Mouse (Mus musculus) cerebellum, adult 9-11 months (tissue): ENCODE measurements around the gene Cadps2.
A peak's percentile ranks its signal among the peaks of the same experiment; 100 is the strongest.

Source experiments
- DNase-seq: peaks from one replicate; pipeline ENCODE4 v3.0.0; 2022

Gene Cadps2

DNA sequence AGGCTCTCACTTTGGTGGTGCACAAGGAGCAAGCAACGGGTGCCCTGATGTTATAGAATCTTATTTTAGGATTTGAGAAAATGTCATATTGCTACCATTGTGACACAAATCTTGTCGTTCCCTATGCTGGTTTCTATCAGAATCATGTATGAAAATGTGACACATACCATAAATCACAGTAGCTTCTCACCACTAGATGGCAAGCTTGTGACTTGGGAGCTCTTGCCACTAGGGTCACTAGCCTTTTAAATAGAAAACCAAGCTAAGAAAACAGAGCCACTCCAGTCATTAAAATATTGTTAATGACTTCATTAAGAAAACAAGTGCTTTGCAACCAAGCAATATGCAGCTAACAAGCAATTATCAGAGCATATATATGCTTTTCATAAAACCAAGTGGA lies 81.0 kb downstream of the Cadps2 start:
- DNase-seq: no peak

DNA sequence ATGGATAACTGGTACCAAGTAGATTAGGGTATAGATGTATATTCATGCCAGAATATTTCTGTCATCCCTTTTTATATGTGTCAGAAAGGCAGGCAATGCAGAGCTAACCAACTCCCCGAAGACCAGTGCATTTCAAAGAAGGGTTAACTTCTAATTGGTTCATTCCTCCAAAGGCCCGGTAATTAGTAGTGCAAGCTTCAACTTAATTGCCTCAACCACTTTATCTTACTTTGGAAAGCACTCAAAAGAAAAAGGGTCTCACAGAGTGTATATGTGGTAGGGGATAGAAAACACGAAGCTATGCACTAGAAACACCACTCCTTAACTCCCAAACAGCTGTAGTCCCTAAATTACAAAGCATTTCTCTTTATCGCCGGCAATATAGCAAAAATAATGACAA lies 90.4 kb downstream of the Cadps2 start:
- DNase-seq: no peak

DNA sequence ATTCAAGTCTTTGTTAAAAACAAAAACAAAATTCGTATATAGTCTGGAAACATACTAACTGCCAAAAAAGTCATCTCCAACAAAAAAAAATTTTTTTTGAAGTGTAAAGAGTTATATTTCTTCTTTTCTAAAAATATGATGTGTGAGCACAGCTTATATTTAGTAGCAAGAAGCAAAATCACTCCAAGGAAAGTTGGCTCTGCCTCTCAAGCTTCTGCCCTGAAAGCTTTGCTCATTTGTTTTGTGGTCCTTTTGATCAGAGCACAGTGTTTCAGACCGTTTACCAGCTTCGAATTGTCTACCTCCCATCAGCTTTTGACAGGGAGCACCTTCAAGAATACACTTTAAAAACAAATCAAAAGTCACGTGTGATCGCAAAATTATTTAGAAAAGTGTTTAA lies 99.2 kb downstream of the Cadps2 start:
- DNase-seq: no peak

DNA sequence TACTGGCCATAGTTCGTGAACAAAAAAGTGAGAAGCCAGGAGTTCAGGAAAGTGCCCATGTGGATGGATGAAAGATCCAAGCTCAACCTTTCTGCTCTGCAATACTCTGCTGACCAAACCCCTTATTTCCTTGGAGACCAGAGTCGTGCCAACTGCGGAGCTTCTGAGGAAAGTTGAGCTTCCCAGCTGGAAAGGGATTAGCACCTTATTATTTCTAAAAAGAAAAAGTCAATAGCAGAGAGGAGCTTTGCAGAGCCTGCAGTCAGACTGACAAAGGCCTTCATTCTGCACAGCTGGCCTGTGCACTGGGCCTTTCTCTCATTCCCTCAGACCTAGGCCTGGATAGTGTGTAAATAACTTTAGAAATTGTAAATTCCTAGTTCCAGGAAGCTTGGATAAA lies 106.5 kb downstream of the Cadps2 start:
- no peak for DNase-seq

DNA sequence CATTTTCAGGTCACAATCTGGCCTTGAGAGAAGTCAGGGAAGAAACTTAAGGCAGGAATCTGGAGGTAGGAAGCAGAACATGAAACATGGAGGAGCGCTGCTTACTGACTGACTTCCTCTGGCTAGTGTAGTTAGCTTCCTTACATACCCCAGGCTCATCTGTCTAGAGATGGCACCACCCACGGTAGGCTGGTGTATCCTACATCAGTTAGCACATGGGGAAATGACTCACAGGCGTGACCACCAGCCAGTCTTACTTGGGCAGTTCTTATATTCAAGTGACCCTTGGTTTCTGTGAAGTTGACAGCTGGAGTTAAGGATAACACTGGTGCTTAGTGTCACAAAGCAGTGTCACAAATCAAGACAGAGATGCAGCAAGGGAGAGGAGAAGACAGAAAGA lies 110.6 kb downstream of the Cadps2 start:
- no peak for DNase-seq

DNA sequence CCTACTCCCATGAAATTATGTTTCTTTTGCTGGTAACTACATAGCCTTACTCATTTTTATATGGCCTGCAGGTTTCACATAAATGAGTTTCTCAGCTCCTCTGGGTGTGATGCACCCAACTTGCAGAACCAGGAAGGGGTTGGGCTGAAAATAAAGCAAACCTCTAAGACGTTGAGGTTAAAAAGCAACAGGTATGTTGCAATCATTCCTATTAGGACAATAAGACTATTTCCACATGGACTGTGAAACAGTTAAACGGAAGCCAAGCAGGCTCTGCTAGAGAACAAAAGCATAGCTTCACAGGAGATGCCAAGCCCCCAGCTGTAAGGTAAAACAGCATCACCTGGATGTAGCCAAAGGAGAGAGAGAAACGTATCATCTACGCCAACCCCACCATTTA lies 115.5 kb downstream of the Cadps2 start:
- DNase-seq: no peak

DNA sequence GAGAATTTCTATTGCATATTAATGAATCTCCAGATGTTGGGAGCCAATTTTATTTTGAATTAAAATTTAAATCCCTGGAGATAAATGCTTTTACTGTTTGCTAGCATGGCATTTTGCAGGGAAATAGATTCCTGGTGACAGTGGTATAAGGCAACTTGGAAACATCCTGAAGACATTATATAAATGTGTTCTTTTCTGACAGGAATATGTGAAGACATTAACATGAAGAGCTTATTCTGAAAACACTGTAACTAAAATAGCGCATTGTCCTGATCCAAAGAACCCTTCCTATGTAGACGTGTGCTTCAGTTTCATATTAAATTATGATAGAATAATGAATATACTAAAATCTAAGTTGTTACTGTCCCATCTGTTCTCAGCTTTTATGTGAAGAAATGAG lies 118.8 kb downstream of the Cadps2 start:
- DNase-seq: no peak

DNA sequence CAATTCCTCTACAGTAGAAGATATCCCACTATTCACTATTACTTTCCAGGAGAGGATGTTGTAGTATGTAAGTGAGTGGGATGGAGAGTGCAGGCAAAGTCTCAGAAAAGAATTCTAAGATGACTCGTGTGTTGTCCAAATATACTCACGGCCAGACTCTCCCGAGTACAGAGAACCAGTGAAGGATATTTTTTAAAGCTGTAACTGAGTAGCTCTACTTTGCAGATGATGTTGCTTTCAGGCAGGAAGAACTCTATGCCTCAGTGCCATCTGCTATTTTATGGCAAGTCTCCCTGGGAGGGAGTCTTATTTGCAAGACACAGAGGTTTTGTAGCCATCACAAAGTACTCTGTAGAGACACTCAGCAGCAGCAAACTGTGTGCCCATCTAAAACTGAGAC lies 131.7 kb downstream of the Cadps2 start:
- peak; percentile 44 for DNase-seq

DNA sequence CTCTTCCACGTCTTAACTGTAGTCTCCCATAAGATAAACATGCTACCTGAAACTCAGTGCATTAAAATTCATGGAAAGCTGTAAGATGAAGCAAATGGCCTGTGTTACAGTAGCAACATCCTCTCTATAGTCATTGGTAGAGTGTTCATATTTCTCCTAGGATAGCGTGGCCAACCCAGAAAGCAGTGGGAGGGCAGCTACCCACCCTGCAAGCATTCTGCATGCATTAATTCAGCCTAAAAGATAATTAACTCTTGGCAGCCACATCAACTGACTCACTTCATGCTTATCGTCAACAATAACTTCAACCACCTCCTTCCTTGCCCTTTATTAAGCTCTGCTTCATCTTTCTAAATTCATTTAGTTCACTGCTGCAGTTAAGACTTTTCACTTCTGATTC lies 138.3 kb downstream of the Cadps2 start:
- no peak for DNase-seq

DNA sequence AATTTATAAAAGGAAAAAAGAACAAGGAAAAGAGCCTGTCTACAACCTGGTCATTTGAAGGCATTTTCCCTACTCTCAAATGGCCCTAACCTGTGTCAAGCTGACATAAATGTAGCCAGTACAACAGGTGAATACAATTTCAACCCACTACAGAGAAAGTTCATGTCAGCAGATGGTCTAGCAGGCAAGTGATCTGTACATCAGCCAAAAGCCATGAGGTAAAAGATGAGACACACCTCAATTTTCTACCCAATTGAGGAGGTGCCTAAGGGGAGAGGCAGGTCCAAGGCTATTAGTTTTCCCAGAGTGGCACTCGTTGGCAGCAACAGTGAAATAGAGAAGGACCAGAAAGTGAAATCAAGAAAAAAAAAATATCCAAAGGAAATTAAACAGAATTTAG lies 161.0 kb downstream of the Cadps2 start:
- DNase-seq: peak; percentile 25

DNA sequence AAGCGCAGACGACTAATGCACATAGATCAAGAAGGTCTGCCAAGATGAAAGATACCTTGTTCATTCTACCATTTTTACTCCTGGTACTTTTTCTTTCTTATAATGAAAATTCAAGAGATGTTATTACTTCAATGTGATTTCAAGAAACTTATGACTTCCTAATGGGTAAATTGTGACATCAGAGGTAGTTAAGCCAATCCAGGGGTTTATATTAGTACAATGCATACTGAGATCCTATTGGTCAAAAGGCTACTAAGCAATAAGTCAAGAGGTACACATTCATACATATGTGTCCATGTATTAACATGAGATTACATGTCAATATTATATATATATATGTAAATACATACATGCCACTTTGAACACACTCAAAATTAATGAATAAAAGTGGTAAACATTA lies 184.2 kb downstream of the Cadps2 start, which contains the start of gene Rnf148:
Gene Rnf148, minus strand, starts transcription at position 101 of the 400 bp plus-strand sequence.
- no peak for DNase-seq

DNA sequence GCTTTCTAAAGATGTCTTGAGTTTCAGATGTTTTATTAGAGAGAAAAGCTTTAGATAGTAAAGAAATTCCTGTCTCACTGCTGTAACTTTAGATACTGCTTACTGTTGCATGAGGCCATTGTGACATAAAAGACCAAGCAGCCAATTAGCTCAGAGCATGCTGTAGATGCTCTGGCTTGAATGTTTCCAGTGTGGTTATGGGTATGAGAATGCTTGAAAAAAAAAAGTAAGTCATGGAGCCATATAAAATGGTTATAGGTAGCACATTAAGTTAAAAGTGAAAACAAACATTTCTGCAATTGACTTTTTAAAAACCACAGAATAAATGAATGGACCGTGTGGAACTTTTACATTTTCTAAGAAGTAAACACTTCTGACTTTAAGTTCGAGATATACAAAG lies 189.0 kb downstream of the Cadps2 start, which contains the start of gene Rnf133:
Gene Rnf133, minus strand, starts transcription at position 101 of the 400 bp plus-strand sequence.
- no peak for DNase-seq

DNA sequence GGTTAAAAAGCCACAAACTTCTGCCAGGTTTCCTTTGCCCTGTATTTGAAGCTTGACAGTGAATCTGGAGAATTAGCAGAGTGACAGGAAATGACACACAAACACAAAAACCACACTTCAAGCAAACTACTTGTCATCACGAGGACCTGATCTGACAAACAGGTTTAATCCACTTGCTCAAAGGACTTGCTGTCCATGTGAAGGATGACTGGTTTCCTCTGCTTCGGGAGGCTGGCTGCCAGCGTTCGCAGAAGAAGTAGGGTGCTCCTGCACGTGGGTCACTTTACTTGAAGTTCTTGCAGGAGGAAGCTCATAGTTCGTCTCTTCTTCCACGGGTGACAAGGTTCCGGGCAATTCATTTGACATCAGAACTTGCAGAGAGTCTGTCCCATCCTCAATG lies 190.5 kb downstream of the Cadps2 start:
- no peak for DNase-seq

DNA sequence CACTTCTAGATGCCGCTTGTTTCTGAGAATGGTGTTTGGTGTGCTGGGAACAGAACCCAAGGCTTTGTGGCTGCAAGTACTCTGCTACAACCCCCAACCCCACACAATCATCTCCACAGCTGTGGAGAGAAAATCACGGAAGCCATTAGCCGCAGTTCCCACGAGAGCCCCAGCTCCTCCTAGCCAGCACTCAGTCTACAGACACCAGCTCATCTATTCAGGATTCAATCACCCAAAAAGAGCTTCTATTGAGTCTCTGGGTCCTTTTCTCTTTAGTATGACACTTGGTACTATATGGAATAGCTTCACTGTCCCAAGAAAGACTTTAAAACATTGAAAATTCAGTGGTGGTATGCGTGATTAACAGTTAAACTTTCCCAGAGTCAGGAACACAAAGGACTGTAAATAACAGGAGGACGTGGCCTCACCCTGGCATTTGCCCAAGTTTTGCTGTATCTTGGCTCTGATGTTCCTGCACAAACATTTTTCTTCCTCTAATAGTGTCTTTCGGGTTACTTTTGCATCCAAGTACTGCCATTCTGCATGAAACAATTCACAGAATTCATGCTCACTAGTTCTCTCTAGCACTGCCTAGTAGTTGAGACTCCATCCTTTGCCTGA lies 191.5 kb downstream of the Cadps2 start:
- peak; percentile 39 for DNase-seq

DNA sequence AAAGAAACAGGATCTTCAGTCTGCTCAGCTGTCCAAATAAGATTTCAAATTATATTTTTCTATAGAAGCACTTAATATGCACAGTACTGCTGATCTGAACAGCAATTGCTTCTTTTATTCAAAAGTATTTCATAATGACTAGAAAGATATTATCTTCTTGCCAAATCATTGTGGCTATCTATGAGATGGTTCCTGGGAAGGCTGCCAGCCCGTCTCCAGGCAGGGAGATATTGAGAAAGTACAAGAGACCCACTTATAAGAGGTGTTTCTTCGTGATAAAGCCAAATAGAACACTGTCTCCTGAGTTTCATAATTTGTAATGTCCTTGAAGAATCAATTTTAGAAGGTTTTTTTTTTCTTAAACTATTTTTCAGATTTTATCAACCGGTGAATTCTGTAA lies 202.1 kb downstream of the Cadps2 start:
- DNase-seq: peak; percentile 63

DNA sequence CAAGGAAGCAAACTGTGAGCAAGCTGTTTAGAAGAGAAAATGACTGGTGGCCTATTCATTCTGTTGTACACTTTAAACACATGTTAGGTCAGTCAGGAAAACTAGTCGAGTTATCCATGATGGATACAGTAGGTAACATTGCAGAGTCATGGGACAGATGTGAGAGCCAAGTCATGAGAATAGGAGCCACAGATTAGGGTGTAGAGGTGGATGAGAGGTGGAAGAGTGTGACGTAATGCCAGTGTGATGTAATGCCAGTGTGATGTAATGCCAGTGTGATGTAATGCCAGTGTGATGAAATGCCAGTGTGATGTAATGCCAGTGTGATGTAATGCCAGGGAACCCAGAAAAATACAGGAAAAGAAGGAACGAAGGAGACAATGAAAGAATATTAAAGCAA lies 204.0 kb downstream of the Cadps2 start:
- DNase-seq: no peak

DNA sequence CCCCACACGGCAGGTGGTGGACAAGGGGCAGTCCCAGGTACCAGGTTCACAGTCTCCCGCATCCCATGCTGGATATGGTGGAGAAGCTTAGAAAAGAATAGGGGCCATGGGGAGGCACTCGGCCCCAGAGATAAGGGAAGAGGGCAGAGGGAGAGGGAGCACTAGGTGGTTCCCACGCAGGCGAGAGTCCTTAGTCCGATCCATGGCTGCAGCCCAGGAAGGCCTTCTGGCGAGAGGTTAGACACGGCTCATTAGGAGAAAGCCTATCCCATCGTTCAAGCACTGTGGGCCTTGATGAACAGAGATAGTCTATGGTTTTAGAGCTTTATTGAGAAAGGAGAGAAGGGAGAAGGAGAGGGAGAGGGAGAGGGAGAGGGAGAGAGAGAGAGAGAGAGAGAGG lies 205.2 kb downstream of the Cadps2 start:
- peak; percentile 47 for DNase-seq

DNA sequence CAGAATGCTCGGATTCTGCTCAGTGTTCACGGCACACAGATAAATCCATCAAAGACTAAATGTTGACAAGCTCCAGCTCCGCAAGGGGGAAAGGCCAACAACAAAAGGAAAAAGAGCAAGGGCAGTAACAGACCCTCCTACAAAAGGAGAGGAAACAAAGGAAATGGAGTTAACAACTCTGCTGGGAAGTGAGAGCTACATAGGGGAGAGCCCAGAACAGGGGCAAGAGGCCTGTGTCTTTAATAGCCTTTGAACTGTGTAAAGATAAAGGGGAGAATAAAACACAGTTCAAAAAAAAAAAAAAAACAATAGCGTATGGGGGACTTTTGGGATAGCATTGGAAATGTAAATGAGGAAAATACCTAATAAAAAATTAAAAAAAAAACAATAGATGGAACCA lies 208.8 kb downstream of the Cadps2 start:
- DNase-seq: no peak

DNA sequence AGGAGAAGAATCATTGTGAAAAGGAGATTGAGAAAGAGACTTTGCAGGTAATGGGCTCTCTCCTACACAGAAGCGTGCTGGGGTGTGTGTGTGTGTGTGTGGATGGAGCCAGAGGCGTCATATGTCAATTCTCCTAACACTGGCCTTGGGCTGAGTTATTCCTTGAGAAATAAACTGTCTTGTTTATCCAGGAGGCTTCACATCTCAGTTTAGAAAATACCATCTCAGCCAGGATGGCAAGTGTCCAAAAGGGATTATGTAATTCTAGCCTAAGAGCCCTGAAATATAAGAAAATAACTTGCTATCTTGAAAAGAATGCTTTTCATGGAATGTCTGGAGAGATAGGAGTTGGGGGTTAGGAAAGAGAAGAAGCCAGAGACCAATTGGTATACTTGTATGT lies 264.1 kb downstream of the Cadps2 start:
- DNase-seq: no peak

DNA sequence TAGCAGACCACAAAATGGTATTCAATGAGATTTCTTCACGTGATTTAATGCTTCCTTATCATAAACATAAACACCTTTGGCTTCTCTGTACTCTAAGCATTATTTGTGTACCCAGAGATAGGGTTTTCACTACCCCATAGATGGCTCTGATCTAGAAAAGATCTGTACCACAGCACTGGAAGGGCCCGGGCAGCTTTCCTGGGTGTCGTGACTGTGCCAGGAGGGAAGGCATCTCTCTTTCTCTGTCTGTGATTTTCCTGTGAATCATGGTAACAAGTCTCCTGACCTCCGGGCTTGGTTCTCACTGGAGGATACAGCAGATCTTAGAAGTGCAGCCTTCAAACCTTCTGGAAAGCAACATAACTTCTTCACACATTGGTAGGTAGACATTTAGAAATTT lies 265.5 kb downstream of the Cadps2 start:
- DNase-seq: peak; percentile 56

DNA sequence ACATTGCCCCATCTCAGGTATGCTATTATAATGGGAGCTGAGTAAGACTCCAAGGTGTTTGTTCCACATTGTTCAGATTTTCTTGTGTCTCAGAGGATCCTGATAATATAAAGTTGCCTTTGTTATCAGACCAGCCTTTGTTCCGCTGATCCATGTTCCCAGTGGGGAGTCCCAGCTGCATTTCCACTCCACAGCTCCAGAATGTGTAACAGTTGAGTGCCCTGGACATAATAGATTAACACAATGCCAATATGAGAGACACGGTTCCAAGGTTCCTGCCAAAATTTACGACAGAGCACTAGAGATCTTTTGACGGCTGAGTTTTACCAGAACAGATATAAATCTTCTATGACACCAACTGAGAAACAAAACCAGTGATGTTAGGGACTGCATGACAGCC lies 266.8 kb downstream of the Cadps2 start:
- DNase-seq: peak; percentile 44

DNA sequence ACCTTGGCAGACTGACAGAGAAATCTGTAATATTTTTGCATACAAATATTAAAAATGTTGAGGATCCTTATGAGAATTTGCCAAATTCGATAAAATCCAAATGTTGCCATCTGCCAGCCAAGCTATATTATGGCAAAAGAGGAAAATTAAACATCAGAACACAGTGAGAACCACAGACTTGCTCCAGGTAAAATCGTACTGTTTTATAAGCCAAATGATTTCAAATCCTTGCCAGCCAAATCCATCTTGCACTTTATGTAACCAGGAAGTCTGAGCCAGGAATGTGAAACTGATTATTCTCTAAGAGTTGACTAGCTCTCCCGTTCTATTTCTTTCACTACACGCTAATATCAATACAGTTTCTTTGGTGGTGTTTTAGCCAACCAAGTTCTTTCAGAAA lies 269.5 kb downstream of the Cadps2 start:
- peak; percentile 80 for DNase-seq

DNA sequence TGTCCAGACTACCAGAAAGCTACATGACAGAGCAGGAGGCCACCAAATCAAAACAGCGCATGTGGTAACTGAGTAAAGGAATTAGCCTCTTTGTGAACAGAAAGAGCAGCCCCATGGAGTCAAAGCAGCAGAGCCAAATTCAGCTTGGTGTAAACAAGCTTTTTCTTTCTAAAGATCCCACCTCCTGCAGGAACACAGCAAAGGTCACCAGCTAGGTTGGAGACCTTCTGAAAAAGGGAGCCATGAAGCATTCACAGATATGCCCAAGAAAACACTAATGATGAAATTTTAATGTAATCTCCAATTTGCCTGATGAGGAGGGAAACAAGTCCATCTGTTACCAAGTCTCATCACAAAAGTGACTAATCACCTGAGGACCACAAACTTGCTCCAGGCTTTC lies 270.5 kb downstream of the Cadps2 start:
- peak; percentile 52 for DNase-seq

DNA sequence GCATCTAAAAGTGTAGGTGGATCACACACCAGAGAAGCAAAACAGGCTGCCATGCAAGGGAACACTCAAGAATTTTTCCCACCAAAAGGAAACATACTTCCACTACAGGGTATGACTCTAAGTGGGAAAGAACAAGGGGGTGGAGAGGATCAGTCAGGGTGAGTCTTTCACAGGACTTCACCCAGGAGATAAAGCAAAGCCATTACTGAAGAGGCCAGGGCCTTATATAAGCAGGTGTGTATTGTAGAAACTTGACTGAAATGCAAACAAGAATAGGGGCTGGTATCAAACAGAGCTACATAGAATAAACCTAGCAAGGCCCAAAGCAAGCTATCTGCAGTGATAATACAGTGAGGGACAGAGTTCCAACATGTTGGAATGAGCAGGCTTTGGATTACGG lies 271.6 kb downstream of the Cadps2 start:
- no peak for DNase-seq

DNA sequence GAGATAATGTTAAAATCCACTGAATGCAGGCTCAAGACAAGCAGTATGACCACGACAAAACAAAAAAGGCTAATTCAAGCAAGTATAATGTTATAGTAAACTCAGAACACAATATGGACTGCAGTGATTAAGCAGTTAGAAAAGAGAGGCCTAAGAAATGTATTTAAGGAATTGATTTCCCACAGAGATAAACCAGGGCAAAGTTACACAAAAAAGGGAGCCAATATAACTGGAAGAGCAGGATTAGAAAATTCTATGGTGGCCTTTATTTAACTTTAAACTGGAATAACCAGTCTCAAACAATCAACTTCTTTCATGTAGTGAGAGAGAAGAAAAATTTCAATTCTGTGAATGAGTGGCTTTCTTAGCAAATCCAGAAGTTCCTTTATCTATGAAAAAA lies 289.3 kb downstream of the Cadps2 start:
- no peak for DNase-seq

DNA sequence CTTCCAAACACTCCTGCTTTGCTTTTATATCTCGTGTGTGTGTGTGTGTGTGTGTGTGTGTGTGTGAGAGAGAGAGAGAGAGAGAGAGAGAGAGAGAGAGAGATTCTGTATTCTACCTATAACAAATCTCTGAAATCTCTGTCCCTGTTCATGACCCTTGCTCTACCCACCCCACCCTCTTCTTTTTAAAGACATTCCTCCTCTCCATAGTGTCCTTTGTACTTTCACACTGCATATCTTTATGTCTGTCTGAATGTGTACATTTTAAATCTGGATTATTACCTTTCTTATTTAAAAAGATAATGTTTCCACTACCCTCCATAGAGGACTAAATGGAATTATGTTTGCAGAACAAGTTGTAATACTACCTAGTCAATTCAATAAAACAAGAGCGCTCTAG lies 315.5 kb downstream of the Cadps2 start:
- no peak for DNase-seq
